Mouse (Mus musculus) heart, adult 2 months (tissue): ENCODE measurements around the gene Kmt5a.
"Not testable (repeated sequence)": the region's sequence is repeated elsewhere in the genome, so short reads cannot be mapped to it uniquely, and the experiment has no call there.

Source experiments
- CTCF ChIP-seq: fragments of 200-600 bp; IDR thresholded peaks from 2 replicates; pipeline ENCODE4 v1.8.1; 2022; ENCODE audit warnings: antibody characterized with exemption, mild to moderate bottlenecking, moderate library complexity
- EP300 ChIP-seq: fragments of 200-500 bp; IDR thresholded peaks from 2 replicates; pipeline ENCODE4 v1.6.1; 2011; ENCODE audit warnings: low read depth, low read length, control low read depth; ENCODE audit not compliant: insufficient read depth
- POLR2A ChIP-seq: fragments of 200-500 bp; IDR thresholded peaks from 2 replicates; pipeline ENCODE4 v1.6.1; 2011; ENCODE audit warnings: mild to moderate bottlenecking, low read depth, low read length, control low read depth; ENCODE audit not compliant: insufficient read depth

- not testable (repeated sequence) for TF ChIP-seq POLR2A, CTCF, EP300
Measured at GRCm38 (mm10) chr5:124460922-124461321, 21.2 kb downstream of the Kmt5a start.
